Mouse (Mus musculus): ENCODE data around the gene Elovl7.

Gene Elovl7

DNA sequence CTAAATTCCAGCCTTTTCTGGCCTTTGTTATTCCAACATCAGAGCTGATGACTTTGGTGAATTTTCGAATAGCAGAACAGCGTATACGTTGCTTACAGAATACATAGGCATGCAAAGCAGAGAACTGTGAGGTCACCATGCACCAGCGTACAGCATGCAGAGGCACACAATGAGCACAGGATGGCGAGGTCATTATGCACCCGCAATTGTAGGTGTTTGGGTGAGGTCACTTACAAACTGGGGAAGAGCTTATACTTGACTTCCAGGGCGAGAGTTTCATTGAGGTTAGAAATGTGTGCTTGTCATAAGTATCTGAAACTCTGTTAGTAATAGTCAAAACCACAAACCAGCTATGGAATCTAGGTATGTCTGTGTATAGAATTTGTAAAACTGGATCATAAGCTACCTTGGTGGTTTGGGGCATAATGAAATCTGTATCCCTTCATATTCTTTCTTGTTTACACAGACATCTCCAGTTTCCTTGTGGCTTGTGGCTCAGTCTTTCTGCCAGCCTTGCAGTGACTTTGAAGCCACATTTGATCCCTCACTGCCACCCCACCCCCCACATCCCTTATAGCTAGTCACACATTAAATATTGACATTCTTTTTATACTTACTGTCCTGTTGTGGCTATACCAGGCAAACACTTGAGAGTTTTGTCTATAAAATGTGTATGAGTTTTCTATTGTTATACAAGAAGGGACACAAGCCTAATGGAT lies 88.9 kb downstream of the Elovl7 start:
- DNase-seq (ENCODE audit: extremely low spot score): no peak

- no peak for DNase-seq (ENCODE audit: extremely low spot score)
Observed at GRCm38 (mm10) chr13:108303841-108304240, 89.6 kb downstream of the Elovl7 start.

DNA sequence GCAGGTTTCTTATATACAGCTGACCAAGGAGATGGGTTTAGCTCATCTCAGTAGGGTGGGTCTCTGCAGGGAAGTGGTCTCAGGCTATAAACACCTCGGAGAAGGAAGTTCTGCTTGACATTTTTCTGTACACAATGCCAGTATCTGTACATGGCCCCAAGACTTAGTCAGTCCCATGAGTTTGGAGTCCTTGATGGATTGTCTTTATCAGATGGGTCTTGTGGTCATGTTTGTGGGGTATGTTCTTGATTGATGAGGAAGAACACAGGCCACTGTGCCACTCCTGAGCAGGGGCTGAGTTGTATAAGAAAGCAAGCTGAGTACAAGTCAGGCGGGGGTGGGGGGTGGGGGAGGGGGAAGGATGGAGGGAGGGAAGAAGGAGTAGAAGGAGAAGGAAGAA lies 90.5 kb downstream of the Elovl7 start:
- no peak for DNase-seq (ENCODE audit: extremely low spot score)

DNA sequence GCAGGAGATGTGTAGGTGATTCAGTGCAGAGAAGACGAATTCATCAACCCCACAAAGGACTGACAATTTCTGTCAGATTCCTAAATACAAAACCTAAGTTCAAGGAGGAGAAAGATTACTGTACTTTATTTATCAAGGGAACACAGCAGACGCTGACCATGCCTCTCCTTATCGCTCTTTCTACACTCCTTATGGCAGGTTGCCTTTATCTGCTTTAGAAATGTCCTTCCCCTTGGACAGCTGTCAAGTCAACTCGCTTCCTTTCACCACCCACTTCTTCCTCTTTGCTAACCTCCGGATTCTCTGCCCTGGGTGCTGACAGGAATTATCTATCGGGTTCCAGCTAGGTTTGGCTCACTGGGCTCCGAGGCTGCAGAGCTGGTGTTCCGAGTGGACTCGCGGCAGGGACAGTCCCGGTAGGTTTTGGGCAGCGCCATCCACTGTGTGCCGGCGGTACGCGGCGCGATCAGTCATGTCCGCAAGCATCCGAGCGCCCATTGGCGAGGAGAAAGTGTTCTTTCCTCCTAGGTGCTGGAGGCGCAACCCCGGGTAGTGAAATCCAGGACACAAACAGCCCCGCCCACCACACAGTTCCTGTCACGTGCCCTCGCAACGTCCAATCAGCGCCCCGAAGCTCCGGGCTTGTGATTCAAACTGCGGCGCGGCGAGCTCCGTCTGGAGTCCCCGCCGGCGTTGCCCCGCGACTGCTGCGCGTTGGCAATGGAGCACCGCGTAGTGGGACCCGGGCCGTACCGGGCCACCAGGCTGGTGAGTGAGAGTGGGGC lies 101.7 kb downstream of the Elovl7 start, which contains the start of gene Depdc1b:
Gene Depdc1b, plus strand, starts transcription at position 631 of the 785 bp plus-strand sequence.
- DNase-seq (ENCODE audit: extremely low spot score): peak; percentile 92

GRCm38 (mm10) chr13:108316487-108316903 lies 102.3 kb downstream of the Elovl7 start:
- no peak for DNase-seq (ENCODE audit: extremely low spot score)

DNA sequence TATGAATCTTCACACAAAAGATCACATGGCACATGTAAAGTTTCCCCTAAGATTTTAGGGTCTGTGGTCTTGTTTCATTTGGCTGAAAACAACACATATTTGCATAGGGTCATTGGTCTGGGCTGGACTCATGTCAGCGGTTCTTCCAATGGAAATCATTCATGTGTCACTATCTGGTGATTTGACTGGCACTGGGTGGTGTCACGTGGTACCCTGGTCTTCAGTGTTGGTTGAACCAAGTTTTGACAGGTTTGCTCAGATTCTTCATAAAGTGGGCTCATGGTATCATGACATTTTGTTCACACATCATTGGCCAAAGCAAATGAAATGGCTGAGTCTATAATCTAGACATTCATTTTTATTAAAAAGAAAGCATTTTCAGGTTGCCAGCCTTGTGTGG lies 103.2 kb downstream of the Elovl7 start:
- DNase-seq (ENCODE audit: extremely low spot score): no peak

- no peak for DNase-seq (ENCODE audit: extremely low spot score)
Observed at GRCm38 (mm10) chr13:108319028-108319427, 104.8 kb downstream of the Elovl7 start.

DNA sequence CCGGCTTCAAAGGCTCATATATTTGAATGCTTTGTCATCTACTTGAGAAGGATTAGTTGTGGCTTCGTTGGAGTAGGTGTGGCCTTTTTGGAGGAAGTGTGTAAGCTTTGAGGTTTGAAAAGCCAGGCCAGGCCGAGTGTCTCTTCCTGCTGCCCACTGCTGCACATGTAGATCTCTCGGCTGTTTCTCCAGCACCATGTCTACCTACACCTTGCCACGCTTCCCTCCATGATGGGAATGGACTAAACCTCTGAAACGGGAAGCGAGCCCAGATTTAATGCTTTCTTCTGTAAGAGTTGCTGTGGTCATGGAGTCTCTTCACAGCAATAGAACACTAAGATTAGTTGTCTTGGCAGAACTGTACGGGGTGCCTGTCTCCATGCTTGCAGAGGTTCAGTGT lies 106.0 kb downstream of the Elovl7 start:
- no peak for DNase-seq (ENCODE audit: extremely low spot score)

DNA sequence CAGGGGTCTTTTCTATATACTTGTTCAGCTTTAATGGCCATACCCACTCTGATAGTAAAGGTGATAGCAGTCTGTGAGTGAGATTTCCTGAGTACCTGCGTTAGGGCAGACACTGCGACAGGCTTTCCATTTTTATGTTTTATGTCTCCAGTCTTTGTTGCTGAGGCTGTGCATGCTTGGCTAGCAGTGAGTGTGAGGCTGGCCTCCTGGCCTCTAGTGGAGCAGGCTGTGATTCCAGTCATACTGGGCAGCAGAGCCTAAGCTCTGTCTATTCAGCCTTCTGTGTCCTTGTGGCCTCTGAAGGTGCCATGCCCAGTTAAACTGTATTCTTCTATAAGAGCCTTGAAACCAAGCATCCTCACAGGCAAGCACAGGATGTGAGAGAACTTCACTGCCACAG lies 108.3 kb downstream of the Elovl7 start:
- DNase-seq (ENCODE audit: extremely low spot score): no peak

GRCm38 (mm10) chr13:108323317-108323716 lies 109.1 kb downstream of the Elovl7 start:
- no peak for DNase-seq (ENCODE audit: extremely low spot score)

GRCm38 (mm10) chr13:108323866-108324829 lies 109.9 kb downstream of the Elovl7 start:
- DNase-seq (ENCODE audit: extremely low spot score): no peak

- no peak for DNase-seq (ENCODE audit: extremely low spot score)
Observed at GRCm38 (mm10) chr13:108325871-108326270, 111.7 kb downstream of the Elovl7 start.

DNA sequence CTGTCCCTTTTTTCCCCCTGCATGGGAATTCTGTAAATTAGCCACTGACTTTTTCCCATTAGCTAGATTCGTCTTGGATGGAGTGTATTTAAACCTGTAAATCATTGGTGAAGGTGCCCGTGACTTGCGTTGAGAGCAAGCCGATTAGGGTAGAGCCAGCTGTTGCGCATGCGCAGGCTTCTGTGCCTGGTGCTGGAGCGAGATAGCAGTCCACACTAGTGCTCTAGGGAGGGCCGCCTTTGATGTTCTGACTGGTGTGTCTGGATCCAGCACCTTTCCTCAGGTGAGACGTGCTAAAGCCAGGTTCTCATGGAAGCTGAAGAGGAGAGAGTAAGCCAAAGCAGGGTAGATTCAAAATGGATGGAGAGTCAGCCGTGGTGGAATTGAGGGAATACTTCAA lies 112.1 kb downstream of the Elovl7 start:
- no peak for DNase-seq (ENCODE audit: extremely low spot score)

DNA sequence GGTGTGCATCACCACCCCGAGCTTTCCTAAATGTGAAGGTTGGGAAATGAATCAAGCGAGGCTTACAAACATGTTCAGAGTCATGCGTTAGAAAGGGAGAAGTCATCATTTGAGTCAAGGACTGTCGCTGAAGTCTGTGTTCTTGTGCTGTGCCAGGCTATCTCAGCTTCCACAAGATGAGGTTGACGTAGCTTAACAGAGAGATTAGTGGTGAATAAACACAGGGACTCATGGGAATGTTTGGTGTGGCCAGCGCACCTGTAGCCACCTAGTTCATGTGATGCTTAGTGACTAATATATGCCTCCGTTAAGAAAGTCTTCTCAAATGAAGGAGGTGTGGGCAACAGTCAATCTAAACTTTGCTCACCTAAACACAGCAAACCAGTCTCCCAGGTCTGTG lies 112.8 kb downstream of the Elovl7 start:
- DNase-seq (ENCODE audit: extremely low spot score): no peak

GRCm38 (mm10) chr13:108328406-108329180 lies 114.4 kb downstream of the Elovl7 start:
- DNase-seq (ENCODE audit: extremely low spot score): no peak

- peak; percentile 18 for DNase-seq (ENCODE audit: extremely low spot score)
Observed at GRCm38 (mm10) chr13:108329693-108330092, 115.5 kb downstream of the Elovl7 start.
